In genomic region chr12:36991135-36991534, GRCm38 (mm10) we compare ENCODE assay signal across 26 mouse cellular contexts.
DNase-seq lines count a peak whose midpoint lies in the region; ATAC-seq and TF ChIP-seq lines count a peak whose summit lies in the region.
"Had no signal": no experiment of that assay in that cellular context is flagged by ENCODE, and none has a peak within 500 bp of the region (broad histone marks: within the 10 kb centered on the region; RNA-seq: fewer than 3 reads in every experiment).

No protein-coding gene starts in this region.

- no peaks in the 10 kb centered on the region for H3K36me3 ChIP-seq in lung, embryonic 14.5 days (ENCODE audit: insufficient read depth)
- H3K36me3 ChIP-seq in limb, embryonic 15.5 days = no peaks in the 10 kb centered on the region
- H3K36me3 ChIP-seq in midbrain, embryonic 11.5 days (ENCODE audit: control insufficient read depth, insufficient read depth, low read length) = no peaks in the 10 kb centered on the region
- H3K36me3 ChIP-seq: embryonic facial prominence, embryonic 13.5 days; forebrain, embryonic 10.5 days; heart, embryonic 12.5 days; heart, embryonic 15.5 days; hindbrain, embryonic 10.5 days; hindbrain, embryonic 13.5 days had no signal

- H3K4me1 ChIP-seq in lung, embryonic 14.5 days (ENCODE audit: insufficient read depth) = no peaks in the 10 kb centered on the region
- H3K4me1 ChIP-seq in brown adipose tissue, adult 24 weeks (ENCODE audit: control insufficient read depth, insufficient read depth, insufficient read length, low read length) = no peaks in the 10 kb centered on the region; the same call in 1 of the 2 replicates
- no peaks in the 10 kb centered on the region; the same call in 1 of the 2 replicates for H3K4me1 ChIP-seq in limb, embryonic 15.5 days
- no peaks in the 10 kb centered on the region for H3K4me1 ChIP-seq in midbrain, embryonic 11.5 days (ENCODE audit: control insufficient read depth, insufficient read depth, low read length)
- H3K4me1 ChIP-seq: embryonic facial prominence, embryonic 13.5 days; forebrain, embryonic 10.5 days; forebrain, embryonic 13.5 days; heart, embryonic 12.5 days; heart, embryonic 15.5 days; hindbrain, embryonic 10.5 days; hindbrain, embryonic 13.5 days had no signal

- TF ChIP-seq CTCF in gastrocnemius, adult 2 months (IDR thresholded peaks at IDR 0.05) = no peak
- no peak for TF ChIP-seq CTCF in lung, embryonic 14.5 days (IDR thresholded peaks at IDR 0.05; ENCODE audit: low read depth)

- no peak for DNase-seq in gastrocnemius, adult 2 months
- no peak for DNase-seq in gastrocnemius, postnatal 4 days (ENCODE audit: low spot score in 2 of 2)
- DNase-seq in lung, embryonic 14.5 days = peak; percentile 50
- DNase-seq in lung, postnatal 10 days = no peak
- no peak for DNase-seq in midbrain, embryonic 11.5 days (ENCODE audit: low spot score, missing footprints)
- DNase-seq: adrenal gland, adult 2 months; adrenal gland, postnatal 14 days; cerebellum, adult 11-12 months; cerebellum, adult 8-10 months; cerebellum, postnatal 10 days; cerebellum, postnatal 36 days; gastrocnemius, postnatal 14 days; heart, postnatal 10 days; heart, postnatal 36 days had no signal

- H3K4me2 ChIP-seq in lung, embryonic 14.5 days = no peak overlapping the region
- H3K4me2 ChIP-seq in limb, embryonic 15.5 days = no peak overlapping the region
- no peak overlapping the region for H3K4me2 ChIP-seq in midbrain, embryonic 11.5 days
- H3K4me2 ChIP-seq: embryonic facial prominence, embryonic 13.5 days; forebrain, embryonic 13.5 days; heart, embryonic 12.5 days; heart, embryonic 15.5 days; hindbrain, embryonic 13.5 days had no signal

- no peaks in the 10 kb centered on the region for H3K27me3 ChIP-seq in lung, embryonic 14.5 days (ENCODE audit: insufficient read depth, low read length)
- H3K27me3 ChIP-seq in limb, embryonic 15.5 days = no peaks in the 10 kb centered on the region
- H3K27me3 ChIP-seq in midbrain, embryonic 11.5 days (ENCODE audit: control insufficient read depth, insufficient read depth, low read length) = no peaks in the 10 kb centered on the region
- H3K27me3 ChIP-seq: embryonic facial prominence, embryonic 13.5 days; forebrain, embryonic 13.5 days; heart, embryonic 12.5 days; heart, embryonic 15.5 days; hindbrain, embryonic 13.5 days had no signal

- H3K27ac ChIP-seq in gastrocnemius, adult 2 months = peak overlapping the region; percentile 59
- H3K27ac ChIP-seq in lung, embryonic 14.5 days (ENCODE audit: low read depth) = no peak overlapping the region
- 0 out of 2 replicates have a peak overlapping the region, but pooled peaks have one; percentile 38 for H3K27ac ChIP-seq in brown adipose tissue, adult 24 weeks (replicated peaks; ENCODE audit: low read depth, low read length)
- H3K27ac ChIP-seq in limb, embryonic 15.5 days = peak overlapping the region; percentile 38; the same call in 1 of the 2 replicates
- H3K27ac ChIP-seq in midbrain, embryonic 11.5 days (ENCODE audit: low read depth, low read length) = no peak overlapping the region
- H3K27ac ChIP-seq: embryonic facial prominence, embryonic 13.5 days; forebrain, embryonic 10.5 days; forebrain, embryonic 13.5 days; heart, embryonic 15.5 days; hindbrain, embryonic 10.5 days; hindbrain, embryonic 13.5 days had no signal

- 37% methylated on average over 4 of the region's 4 CpGs for WGBS in lung, embryonic 14.5 days
- 57% methylated on average over 4 of the region's 4 CpGs for WGBS in limb, embryonic 15.5 days
- WGBS in midbrain, embryonic 11.5 days = 81% methylated on average over 4 of the region's 4 CpGs

- intact Hi-C loops in gastrocnemius, adult 2 months (cut with DNase I) = no loop called here

- H3K4me3 ChIP-seq in gastrocnemius, adult 2 months = no peak overlapping the region
- no peak overlapping the region for H3K4me3 ChIP-seq in lung, embryonic 14.5 days (ENCODE audit: low read depth, low read length)
- H3K4me3 ChIP-seq in brown adipose tissue, adult 24 weeks (ENCODE audit: insufficient read depth, low read depth, low read length) = no peak overlapping the region
- H3K4me3 ChIP-seq in limb, embryonic 15.5 days = no peak overlapping the region
- H3K4me3 ChIP-seq in midbrain, embryonic 11.5 days (ENCODE audit: low read depth, low read length) = no peak overlapping the region
- H3K4me3 ChIP-seq: embryonic facial prominence, embryonic 13.5 days; forebrain, embryonic 10.5 days; forebrain, embryonic 13.5 days; heart, embryonic 12.5 days; heart, embryonic 15.5 days; hindbrain, embryonic 10.5 days; hindbrain, embryonic 13.5 days had no signal

- H3K9ac ChIP-seq in lung, embryonic 14.5 days = no peak overlapping the region
- H3K9ac ChIP-seq in limb, embryonic 15.5 days = no peak overlapping the region
- H3K9ac ChIP-seq in midbrain, embryonic 11.5 days (ENCODE audit: low read length) = no peak overlapping the region
- H3K9ac ChIP-seq: embryonic facial prominence, embryonic 13.5 days; forebrain, embryonic 13.5 days; heart, embryonic 12.5 days; heart, embryonic 15.5 days; hindbrain, embryonic 13.5 days had no signal

- ATAC-seq in lung, embryonic 14.5 days (ENCODE audit: insufficient read depth) = no peak
- no peak for ATAC-seq in limb, embryonic 15.5 days (ENCODE audit: insufficient number of reproducible peaks, low FRiP score, low TSS enrichment, low read depth)
- no peak for ATAC-seq in midbrain, embryonic 11.5 days (ENCODE audit: low FRiP score)
- ATAC-seq: CD4-positive, CD25-positive, alpha-beta regulatory T cell, adult 4 months; forebrain, embryonic 13.5 days; forebrain, embryonic 16.5 days; hindbrain, embryonic 16.5 days had no signal

- no peaks in the 10 kb centered on the region for H3K9me3 ChIP-seq in lung, embryonic 14.5 days (ENCODE audit: low read depth, low read length)
- H3K9me3 ChIP-seq in limb, embryonic 15.5 days = no peaks in the 10 kb centered on the region
- no peaks in the 10 kb centered on the region for H3K9me3 ChIP-seq in midbrain, embryonic 11.5 days (ENCODE audit: control insufficient read depth, low read length)
- H3K9me3 ChIP-seq: embryonic facial prominence, embryonic 13.5 days; forebrain, embryonic 10.5 days; forebrain, embryonic 13.5 days; heart, embryonic 12.5 days; heart, embryonic 15.5 days; hindbrain, embryonic 10.5 days; hindbrain, embryonic 13.5 days had no signal

Comparison
In these comparisons a context has a peak if more than half of its experiments do, and no peak if none do; other contexts are left out.
1. H3K27ac ChIP-seq: peak in gastrocnemius, adult 2 months (single experiment), brown adipose tissue, adult 24 weeks (single experiment) and limb, embryonic 15.5 days (single experiment); none in lung, embryonic 14.5 days (single experiment) and midbrain, embryonic 11.5 days (single experiment).